Mouse (Mus musculus): Measurements from ENCODE around the gene Pdhx.

The Pdhx gene

DNA sequence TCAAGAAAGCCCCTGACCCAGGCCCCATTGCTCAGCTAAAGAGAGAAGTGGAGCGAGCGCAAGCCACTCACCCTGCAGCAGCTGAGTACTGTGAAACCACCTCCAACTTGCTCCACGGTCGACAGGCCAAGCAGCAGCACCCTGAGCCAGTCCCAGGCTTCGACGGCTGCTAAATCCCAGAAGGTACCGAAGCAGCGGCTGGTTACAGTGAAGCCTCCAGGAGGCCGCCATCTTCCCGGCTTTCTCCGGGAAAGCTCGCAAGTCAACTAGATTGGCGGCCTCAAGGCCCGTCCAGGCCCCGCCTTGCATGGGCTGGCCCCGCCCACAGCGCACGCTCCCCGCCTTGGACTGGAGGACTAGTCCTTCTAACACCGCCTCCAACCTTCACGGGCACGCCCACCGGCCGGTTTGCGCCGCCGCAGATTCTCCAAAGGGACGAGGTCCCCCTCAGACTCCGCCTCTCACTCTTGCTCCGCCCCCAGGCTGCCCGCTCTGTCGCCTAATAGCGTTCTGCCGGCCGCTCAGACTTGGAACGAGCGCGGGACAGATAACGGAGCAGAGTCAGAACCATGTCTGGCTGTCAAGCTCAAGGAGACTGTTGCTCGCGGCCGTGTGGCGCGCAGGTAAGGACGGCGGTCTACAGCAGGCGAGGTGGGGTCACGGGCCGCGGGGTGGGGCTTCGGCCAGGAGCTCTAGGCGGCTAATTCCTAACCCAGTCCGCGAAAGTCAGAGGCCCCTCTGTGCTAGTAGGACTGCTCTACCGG, at the start of gene Pdhx, which contains the start of gene Apip:
Gene Pdhx, minus strand, starts transcription at position 295 of the 764 bp plus-strand sequence.
Gene Apip, plus strand, starts transcription at position 457 of the 764 bp plus-strand sequence.
- peak; percentile 98 for DNase-seq (ENCODE audit: low read depth, low spot score)

DNA sequence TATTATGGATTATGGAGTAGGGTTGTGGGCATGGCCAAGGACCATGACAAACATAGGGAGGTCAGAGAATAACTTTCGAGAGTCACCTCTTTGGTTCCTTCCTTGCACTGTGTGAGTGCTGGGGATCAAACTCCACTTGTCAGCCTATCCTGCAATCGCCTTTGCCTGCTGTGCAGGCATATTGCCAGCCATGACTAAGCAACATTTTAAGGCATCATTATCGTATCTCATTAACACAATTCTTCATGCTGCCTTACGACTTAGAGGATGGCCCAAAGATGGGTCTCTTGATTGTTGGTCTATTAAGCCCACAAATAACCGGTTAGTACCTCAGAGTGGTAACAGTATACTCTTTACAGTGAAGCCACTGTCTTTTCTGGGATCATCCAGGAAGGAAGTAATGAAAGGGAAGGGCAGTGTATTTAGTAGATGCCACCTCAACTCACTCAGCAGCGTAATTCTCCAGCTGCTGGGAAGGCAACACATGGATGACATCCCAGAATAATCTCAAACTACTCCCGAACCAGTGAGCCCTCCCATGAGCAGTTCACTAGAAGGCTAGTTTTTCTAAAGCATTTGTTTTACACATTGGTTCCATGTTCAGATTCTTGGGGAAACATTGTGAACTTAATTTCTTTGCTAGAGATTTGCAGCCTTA, 46.0 kb upstream of the Pdhx start:
- DNase-seq (ENCODE audit: low read depth, low spot score): no peak

- no peak for DNase-seq (ENCODE audit: low read depth, low spot score)
Measured at GRCm38 (mm10) chr2:103118324-103119196, 45.2 kb upstream of the Pdhx start.

- DNase-seq (ENCODE audit: low read depth, low spot score): no peak
Measured at GRCm38 (mm10) chr2:103117212-103117611, 43.9 kb upstream of the Pdhx start.

DNA sequence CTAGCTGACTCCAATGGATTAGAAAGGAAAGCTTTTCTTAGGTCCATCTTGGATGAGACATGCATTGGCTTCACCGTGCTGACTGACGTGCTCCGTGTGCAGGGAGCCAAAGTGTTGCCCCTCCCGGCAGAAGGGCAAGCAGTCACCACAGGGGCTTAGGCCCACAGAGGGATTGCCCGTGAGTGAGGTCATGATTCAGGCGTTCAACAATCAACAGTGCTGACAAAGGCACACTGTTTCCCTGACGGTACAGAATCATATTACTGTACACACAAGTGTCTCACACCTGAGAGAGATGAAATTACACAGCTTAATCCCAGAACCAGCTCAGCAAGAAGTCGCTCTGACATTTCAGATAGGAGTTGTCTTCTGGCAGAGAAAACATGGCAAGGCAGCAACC, 38.4 kb upstream of the Pdhx start:
- DNase-seq (ENCODE audit: low read depth, low spot score): no peak

GRCm38 (mm10) chr2:103106172-103106571, 32.9 kb upstream of the Pdhx start:
- DNase-seq (ENCODE audit: low read depth, low spot score): no peak

DNA sequence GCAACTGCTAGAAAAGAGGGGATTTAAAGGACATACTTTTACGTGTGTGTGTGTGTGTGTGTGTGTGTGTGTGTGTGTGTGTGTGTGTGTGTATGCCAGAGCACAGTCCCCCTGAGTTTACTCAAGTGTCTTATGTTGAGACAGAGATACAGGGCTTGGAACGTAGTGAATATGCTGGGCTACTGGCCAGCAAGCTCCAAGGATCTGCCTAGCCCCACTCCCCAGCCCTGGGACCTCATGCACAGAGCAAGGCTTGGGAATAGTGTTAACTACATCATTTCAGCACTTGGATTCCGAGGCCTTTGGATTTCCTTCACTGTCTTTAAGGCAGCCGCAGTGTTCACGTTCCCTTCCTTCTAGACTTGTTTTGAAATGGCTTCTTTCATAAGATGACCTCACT, 29.3 kb upstream of the Pdhx start:
- DNase-seq (ENCODE audit: low read depth, low spot score): no peak

DNA sequence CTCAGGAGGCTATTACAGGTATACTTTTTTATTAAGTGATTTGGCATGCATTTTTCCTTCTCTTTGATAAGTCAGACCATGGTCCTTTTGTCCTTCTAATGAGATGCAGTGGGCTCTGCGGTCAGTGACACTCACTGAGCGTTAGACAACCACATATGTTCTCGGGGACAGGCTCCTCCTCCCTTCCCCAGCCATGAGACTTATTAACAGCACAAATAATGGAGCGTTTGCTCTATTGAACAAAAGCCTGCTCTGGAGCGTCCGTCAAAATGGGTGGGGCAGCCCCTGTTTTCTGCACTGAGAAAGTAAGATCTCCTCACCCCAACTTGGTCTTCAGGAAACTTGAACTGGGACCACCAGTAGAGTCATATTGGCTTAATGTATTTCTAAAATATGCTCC, 16.2 kb upstream of the Pdhx start:
- DNase-seq (ENCODE audit: low read depth, low spot score): no peak

DNA sequence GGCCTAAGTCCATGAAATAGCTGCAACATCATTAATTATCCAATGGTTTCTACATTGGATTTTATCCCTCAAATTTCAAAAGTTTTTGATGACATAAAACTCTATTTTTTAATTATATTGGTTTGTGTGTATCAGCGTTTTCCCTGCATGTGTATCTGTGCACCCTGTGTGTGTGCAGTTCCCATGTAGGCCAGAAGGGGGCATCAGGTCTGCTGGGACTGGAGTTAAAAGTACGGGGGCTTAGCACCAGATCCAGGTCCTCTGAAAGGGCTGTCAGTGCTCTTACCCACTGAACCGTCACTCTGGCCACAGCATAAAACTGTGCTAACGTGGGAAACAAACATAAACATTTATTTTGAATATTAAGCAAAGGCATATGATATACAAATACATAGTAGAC, 14.8 kb upstream of the Pdhx start:
- peak; percentile 55 for DNase-seq (ENCODE audit: low read depth, low spot score)

DNA sequence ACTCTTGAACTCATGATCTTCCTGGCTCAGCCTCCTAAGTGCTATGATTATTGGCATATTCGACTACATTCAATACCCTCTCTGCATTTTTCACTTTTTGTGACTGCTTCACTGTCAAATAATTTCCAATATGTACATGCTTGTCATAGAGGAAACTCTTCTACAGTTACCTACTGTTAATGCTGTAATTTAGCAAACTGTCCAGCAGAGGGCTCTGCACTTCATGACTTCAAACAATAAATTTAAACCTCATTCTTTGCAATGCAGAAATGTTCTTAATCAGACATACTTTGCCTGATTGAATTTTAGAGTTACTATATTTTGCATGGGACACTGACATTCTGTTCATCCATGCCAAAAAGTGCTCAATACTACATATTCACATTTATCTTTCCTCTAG, 13.1 kb upstream of the Pdhx start:
- peak; percentile 45 for DNase-seq (ENCODE audit: low read depth, low spot score)

GRCm38 (mm10) chr2:103085633-103086032, 12.3 kb upstream of the Pdhx start:
- DNase-seq (ENCODE audit: low read depth, low spot score): no peak

DNA sequence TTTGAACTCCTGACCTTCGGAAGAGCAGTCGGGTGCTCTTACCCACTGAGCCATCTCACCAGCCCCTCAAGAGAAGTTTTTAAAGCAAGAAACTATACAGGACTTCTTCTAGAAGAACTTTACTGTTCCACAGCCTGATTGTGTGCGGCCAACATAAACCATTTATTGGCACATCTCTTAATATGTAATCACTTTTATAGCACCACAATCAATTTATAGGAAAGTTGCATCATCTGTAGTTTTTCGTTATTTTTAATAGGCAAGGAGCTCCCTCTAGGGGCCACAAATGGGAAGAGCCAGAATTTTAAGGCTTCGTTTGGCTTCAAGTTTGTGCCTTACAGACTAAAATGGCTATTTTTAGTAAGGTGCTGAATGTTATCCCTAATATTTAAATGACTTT, 11.1 kb upstream of the Pdhx start:
- peak; percentile 25 for DNase-seq (ENCODE audit: low read depth, low spot score)

DNA sequence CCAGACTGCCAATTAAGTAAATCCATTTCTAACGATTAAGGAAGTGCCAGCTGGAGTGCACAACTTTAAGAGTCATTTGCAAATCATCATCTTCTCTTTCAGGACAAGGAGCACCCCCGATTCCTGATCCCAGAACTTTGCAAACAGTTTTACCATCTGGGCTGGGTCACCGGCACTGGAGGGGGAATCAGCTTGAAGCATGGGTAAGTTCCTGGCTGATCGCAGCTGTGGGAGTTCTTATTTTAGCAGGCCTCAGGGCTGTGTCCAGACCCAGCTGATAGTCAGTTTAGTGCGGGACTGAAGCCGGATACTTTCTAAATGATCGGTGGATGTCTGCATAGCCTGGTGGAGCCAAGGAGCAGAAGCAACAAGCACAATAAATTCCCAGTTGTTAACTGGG, 9.5 kb upstream of the Pdhx start:
- DNase-seq (ENCODE audit: low read depth, low spot score): no peak

DNA sequence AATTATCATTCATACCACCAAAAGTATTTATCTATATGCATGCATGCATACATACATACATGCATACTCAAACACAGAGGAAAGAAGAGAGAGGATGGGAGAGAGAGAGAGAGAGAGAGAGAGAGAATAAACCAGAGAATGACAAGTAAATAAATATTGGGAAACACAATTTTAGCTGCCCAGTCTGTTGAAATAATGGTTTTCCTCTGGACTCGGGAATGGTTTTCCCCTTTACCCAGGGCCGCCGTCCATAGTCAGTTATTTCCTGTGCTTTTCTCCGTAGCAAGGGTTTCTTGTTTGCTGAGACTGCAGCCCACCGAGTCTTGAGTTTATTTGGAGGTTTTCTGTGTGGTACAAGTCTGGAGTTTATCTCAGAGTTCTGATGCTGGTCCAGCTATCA, 8.4 kb upstream of the Pdhx start:
- DNase-seq (ENCODE audit: low read depth, low spot score): no peak

DNA sequence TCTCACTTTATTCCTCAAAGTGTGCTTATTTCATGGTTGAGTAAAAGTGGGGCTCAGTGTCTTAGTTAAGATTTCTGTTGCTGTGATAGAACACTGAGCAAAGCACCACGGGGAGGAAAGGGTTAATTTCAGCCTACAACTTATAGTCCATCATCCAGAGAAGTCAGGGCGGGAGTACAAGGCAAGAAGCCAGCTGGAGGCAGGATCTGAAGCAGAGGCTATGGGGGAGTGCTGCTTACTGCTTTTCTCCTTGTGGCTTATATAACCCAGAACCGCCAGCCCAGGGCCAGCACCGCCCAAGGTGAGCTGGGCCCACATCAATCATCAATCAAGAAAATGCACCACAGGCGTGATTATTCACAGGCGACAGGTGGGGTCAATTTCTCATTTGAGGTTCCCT, 7.8 kb upstream of the Pdhx start:
- DNase-seq (ENCODE audit: low read depth, low spot score): no peak

- DNase-seq (ENCODE audit: low read depth, low spot score): no peak
Measured at GRCm38 (mm10) chr2:103070586-103070985, 2.7 kb downstream of the Pdhx start.

GRCm38 (mm10) chr2:103069752-103070405, 3.4 kb downstream of the Pdhx start:
- DNase-seq (ENCODE audit: low read depth, low spot score): no peak

GRCm38 (mm10) chr2:103068602-103069001, 4.7 kb downstream of the Pdhx start:
- DNase-seq (ENCODE audit: low read depth, low spot score): no peak

DNA sequence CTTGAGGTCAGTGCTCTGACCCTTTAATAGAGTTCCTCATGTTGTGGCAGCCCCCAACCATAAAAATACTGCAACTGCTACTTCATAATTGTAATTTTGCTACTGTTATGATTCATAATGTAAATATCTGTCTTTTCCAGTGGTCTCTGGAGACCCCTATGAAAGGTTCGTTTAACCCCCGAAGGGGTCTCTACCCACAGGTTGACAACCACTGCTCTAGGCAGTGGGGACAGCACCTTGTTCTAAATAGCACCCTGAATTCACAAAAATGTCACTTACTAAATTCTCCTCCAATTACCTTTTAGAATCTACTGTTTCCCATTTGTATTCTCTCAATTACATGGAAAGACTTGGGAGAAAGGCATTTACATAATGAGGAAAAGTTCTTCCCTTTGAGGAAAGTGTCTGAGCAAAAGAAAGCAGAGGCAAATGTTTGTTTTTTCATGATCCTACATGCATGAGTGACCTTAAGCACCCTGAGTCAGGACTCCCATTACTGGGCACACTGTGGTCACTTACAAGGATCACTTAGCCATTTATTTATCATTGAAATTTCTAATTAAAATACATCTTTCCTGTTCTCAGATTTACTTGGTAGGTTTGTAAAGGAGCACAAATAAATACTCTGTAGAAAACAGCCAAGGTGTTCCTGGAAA, 5.6 kb downstream of the Pdhx start:
- DNase-seq (ENCODE audit: low read depth, low spot score): no peak

- DNase-seq (ENCODE audit: low read depth, low spot score): no peak
Measured at GRCm38 (mm10) chr2:103066683-103067551, 6.4 kb downstream of the Pdhx start.

Measured in R1 (cell line).